Comparison of ENCODE assay signal across 9 mouse cellular contexts in genomic region chr13:49020152-49020551, GRCm38 (mm10). TPM values are rescaled to one million over a fixed set of nuclear protein-coding genes. Genes with fewer than 3 reads are reported as not detected.
DNase-seq lines count a peak whose midpoint lies in the region; ATAC-seq and TF ChIP-seq lines count a peak whose summit lies in the region.
"Had no signal": no experiment of that assay in that cellular context is flagged by ENCODE, and none has a peak within 500 bp of the region (broad histone marks: within the 10 kb centered on the region; RNA-seq: fewer than 3 reads in every experiment).

No protein-coding gene starts in this region.

- H3K4me1 ChIP-seq in cerebellum, adult 2 months (ENCODE audit: control insufficient read depth, insufficient read depth, low read length) = peaks cover 9% of the 10 kb centered on the region
- peaks cover 18% of the 10 kb centered on the region for H3K4me1 ChIP-seq in midbrain, embryonic 11.5 days (ENCODE audit: control insufficient read depth, insufficient read depth, low read length)
- peaks cover 13% of the 10 kb centered on the region for H3K4me1 ChIP-seq in midbrain, embryonic 16.5 days (ENCODE audit: control insufficient read depth, insufficient read depth, low read length)
- H3K4me1 ChIP-seq in intestine, embryonic 16.5 days (ENCODE audit: control insufficient read depth, insufficient read depth, low read length) = peaks cover 16% of the 10 kb centered on the region

- H3K9me3 ChIP-seq in midbrain, embryonic 11.5 days (ENCODE audit: control insufficient read depth, low read length) = peaks cover 4% of the 10 kb centered on the region; the same call in 1 of the 2 replicates
- H3K9me3 ChIP-seq in midbrain, embryonic 16.5 days (replicated peaks; ENCODE audit: control insufficient read depth, low read length, poor library complexity, severe bottlenecking) = no peaks in the 10 kb centered on the region
- H3K9me3 ChIP-seq in intestine, embryonic 16.5 days (ENCODE audit: control insufficient read depth, low read length) = 0 out of 2 replicates have a peak, but pooled peaks cover 6% of the 10 kb centered on the region

- peak; percentile 64 for ATAC-seq in midbrain, embryonic 11.5 days (ENCODE audit: low FRiP score)
- ATAC-seq in midbrain, embryonic 16.5 days = no peak
- ATAC-seq in intestine, embryonic 16.5 days = no peak

- no peaks in the 10 kb centered on the region for H3K27me3 ChIP-seq in cerebellum, adult 2 months (ENCODE audit: control insufficient read depth, insufficient read depth, low read length)
- 0 out of 2 replicates have a peak, but pooled peaks cover 3% of the 10 kb centered on the region for H3K27me3 ChIP-seq in midbrain, embryonic 11.5 days (ENCODE audit: control insufficient read depth, insufficient read depth, low read length)
- no peaks in the 10 kb centered on the region for H3K27me3 ChIP-seq in midbrain, embryonic 16.5 days (ENCODE audit: control insufficient read depth, insufficient read depth, low read depth, low read length)
- no peaks in the 10 kb centered on the region for H3K27me3 ChIP-seq in intestine, embryonic 16.5 days (replicated peaks; ENCODE audit: control insufficient read depth, insufficient read depth, low read length)
- H3K27me3 ChIP-seq: neural tube, embryonic 13.5 days had no signal

- peak; percentile 34 for DNase-seq in cerebellum, adult 9-11 months
- DNase-seq in cerebellum, adult 2 months = no peak
- DNase-seq in midbrain, embryonic 11.5 days (ENCODE audit: low spot score, missing footprints) = peak; percentile 89
- peak; percentile 40 for DNase-seq in kidney, postnatal 10 days
- peak; percentile 95 for DNase-seq in skeletal muscle tissue, adult 2 months (ENCODE audit: low read depth, low spot score)
- DNase-seq in thymus, postnatal 14 days = no peak

- H3K27ac ChIP-seq in cerebellum, adult 2 months (ENCODE audit: insufficient read depth, low read length) = no peak overlapping the region
- H3K27ac ChIP-seq in midbrain, embryonic 11.5 days (ENCODE audit: low read depth, low read length) = no peak overlapping the region
- no peak overlapping the region for H3K27ac ChIP-seq in midbrain, embryonic 16.5 days (ENCODE audit: low read length)
- no peak overlapping the region for H3K27ac ChIP-seq in intestine, embryonic 16.5 days (ENCODE audit: low read length)
- H3K27ac ChIP-seq: neural tube, embryonic 13.5 days had no signal

- H3K4me3 ChIP-seq in cerebellum, adult 2 months (replicated peaks; ENCODE audit: insufficient read depth, low read depth, low read length) = no peak overlapping the region
- H3K4me3 ChIP-seq in midbrain, embryonic 11.5 days (ENCODE audit: low read depth, low read length) = no peak overlapping the region
- no peak overlapping the region for H3K4me3 ChIP-seq in midbrain, embryonic 16.5 days (ENCODE audit: low read depth, low read length)
- H3K4me3 ChIP-seq in intestine, embryonic 16.5 days (ENCODE audit: low read length) = no peak overlapping the region
- H3K4me3 ChIP-seq: neural tube, embryonic 13.5 days had no signal

- TF ChIP-seq POLR2A in cerebellum, adult 2 months (IDR thresholded peaks at IDR 0.05; ENCODE audit: borderline replicate concordance, insufficient read depth, low read length) = no peak

- H3K4me2 ChIP-seq in midbrain, embryonic 11.5 days = no peak overlapping the region
- H3K4me2 ChIP-seq in midbrain, embryonic 16.5 days (ENCODE audit: low read length) = no peak overlapping the region
- no peak overlapping the region for H3K4me2 ChIP-seq in intestine, embryonic 16.5 days (ENCODE audit: low read depth, low read length)
- H3K4me2 ChIP-seq: neural tube, embryonic 13.5 days had no signal

- H3K36me3 ChIP-seq in midbrain, embryonic 11.5 days (ENCODE audit: control insufficient read depth, insufficient read depth, low read length) = no peaks in the 10 kb centered on the region
- no peaks in the 10 kb centered on the region for H3K36me3 ChIP-seq in midbrain, embryonic 16.5 days (ENCODE audit: control insufficient read depth, insufficient read depth, low read length)
- H3K36me3 ChIP-seq in intestine, embryonic 16.5 days (ENCODE audit: control insufficient read depth, insufficient read depth, low read length) = no peaks in the 10 kb centered on the region
- H3K36me3 ChIP-seq: neural tube, embryonic 13.5 days had no signal

- TF ChIP-seq CTCF in cerebellum, adult 2 months (IDR thresholded peaks at IDR 0.05; ENCODE audit: borderline replicate concordance, insufficient read depth, low read depth, low read length) = no peak

- no peak overlapping the region for H3K9ac ChIP-seq in midbrain, embryonic 11.5 days (ENCODE audit: low read length)
- no peak overlapping the region for H3K9ac ChIP-seq in midbrain, embryonic 16.5 days (ENCODE audit: low read depth, low read length)
- H3K9ac ChIP-seq in intestine, embryonic 16.5 days (ENCODE audit: low read depth, low read length) = no peak overlapping the region
- H3K9ac ChIP-seq: neural tube, embryonic 13.5 days had no signal

- WGBS in cerebellum, adult 2 months = 63% methylated on average over 5 of the region's 5 CpGs
- 60% methylated on average over 5 of the region's 5 CpGs for WGBS in midbrain, embryonic 11.5 days
- 46% methylated on average over 5 of the region's 5 CpGs for WGBS in midbrain, embryonic 16.5 days
- WGBS in intestine, embryonic 16.5 days = 68% methylated on average over 5 of the region's 5 CpGs

RNA-seq across cellular contexts. Expression of gene Fam120a, which starts 52.3 kb away (rescaled TPM):
- 64.4 and 69.2 TPM in 2 replicates for polyA plus RNA-seq in cerebellum, adult 2 months (2012; rRNA removed)
- polyA plus RNA-seq in midbrain, embryonic 11.5 days (2014; fragmentation: Nextera tagmentation; extraction: Ambion mirVana) = 17.1 and 19.3 TPM in 2 replicates
- 9.6 and 10.0 TPM in 2 replicates for polyA plus RNA-seq in midbrain, embryonic 16.5 days (2015; fragmentation: Nextera tagmentation; extraction: Ambion mirVana)
- 25.7 and 26.0 TPM in 2 replicates for polyA plus RNA-seq in intestine, embryonic 16.5 days (2015; fragmentation: Nextera tagmentation; extraction: Ambion mirVana)

Comparison
In these comparisons a context has a peak if more than half of its experiments do, and no peak if none do; other contexts are left out.
1. DNase-seq: peak in cerebellum, adult 9-11 months (single experiment), midbrain, embryonic 11.5 days (single experiment), kidney, postnatal 10 days (single experiment) and skeletal muscle tissue, adult 2 months (single experiment); none in cerebellum, adult 2 months (0 of 2) and thymus, postnatal 14 days (single experiment).